Mouse (Mus musculus) testis, adult 2 months (tissue): ENCODE measurements at regions not wholly inside any gene's neighbourhood (a gene's known extent, or its start where the extent isn't known, plus 50 kb on each side); places are given as distances from the start of the nearest gene placed in this dataset.

Experiments used
- H3K27ac ChIP-seq: fragments of 200-500 bp; 2 replicates; pipeline ENCODE4 v1.5.1; 2012; ENCODE audit warnings: low read depth, low read length; ENCODE audit not compliant: control insufficient read depth, insufficient read depth
- H3K27me3 ChIP-seq: fragments of 200-500 bp; 2 replicates; pipeline ENCODE4 v1.6.1; 2012; ENCODE audit warnings: mild to moderate bottlenecking, low read length, moderate library complexity; ENCODE audit not compliant: control insufficient read depth, insufficient read depth
- H3K36me3 ChIP-seq: fragments of 200-500 bp; 2 replicates; pipeline ENCODE4 v1.6.1; 2012; ENCODE audit warnings: mild to moderate bottlenecking, low read length; ENCODE audit not compliant: control insufficient read depth, insufficient read depth
- H3K4me1 ChIP-seq: fragments of 200-500 bp; 2 replicates; pipeline ENCODE4 v1.6.1; 2012; ENCODE audit warnings: low read length; ENCODE audit not compliant: control insufficient read depth, insufficient read depth
- H3K4me3 ChIP-seq: fragments of 200-500 bp; 2 replicates; pipeline ENCODE4 v1.5.1; 2012; ENCODE audit warnings: low read depth, mild to moderate bottlenecking, low read length, moderate library complexity, mixed read lengths; ENCODE audit not compliant: control insufficient read depth
- CTCF ChIP-seq: fragments of 200-500 bp; IDR thresholded peaks from 2 replicates; pipeline ENCODE4 v1.5.1; 2012; ENCODE audit warnings: low read depth, mild to moderate bottlenecking, inconsistent platforms, low read length, moderate library complexity; ENCODE audit not compliant: control insufficient read depth, insufficient read depth, insufficient replicate concordance
- POLR2A ChIP-seq: fragments of 200-500 bp; IDR thresholded peaks from 2 replicates; pipeline ENCODE4 v1.6.1; 2012; ENCODE audit warnings: low read depth, mild to moderate bottlenecking, inconsistent platforms, low read length, moderate library complexity; ENCODE audit not compliant: control insufficient read depth

DNA sequence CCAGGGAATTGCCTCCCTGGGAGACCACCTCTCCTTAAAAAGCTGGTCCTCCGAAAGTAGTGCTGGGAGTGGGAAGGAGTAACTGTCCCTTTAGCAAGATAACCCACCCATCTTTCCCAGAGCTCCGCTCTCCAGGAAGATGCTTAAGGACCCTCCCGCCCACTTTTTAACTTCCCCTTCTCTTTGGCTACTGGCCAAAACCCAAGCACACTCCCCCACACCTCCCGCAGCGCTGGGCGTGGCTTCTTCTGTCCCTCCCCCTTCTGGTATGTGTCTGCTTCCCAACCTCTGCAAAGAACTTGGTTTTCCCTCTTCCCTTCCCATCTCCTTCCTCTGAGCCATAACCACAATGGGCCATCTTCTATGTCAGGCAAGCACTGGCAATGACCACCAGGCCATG is 85.4 kb downstream of the Rpap3 start:
- Histone ChIP-seq H3K27me3 (no peaks in the 10 kb centered on the region), H3K27ac (peak overlapping the region; percentile 98), H3K4me3 (peak overlapping the region; percentile 83), H3K4me1 (peaks cover 6% of the 10 kb centered on the region), H3K36me3 (no peaks in the 10 kb centered on the region; the same call in 1 of the 2 replicates)
- TF ChIP-seq POLR2A, result peak; percentile 48; the same call in 1 of the 2 replicates
- TF ChIP-seq CTCF, result no peak

DNA sequence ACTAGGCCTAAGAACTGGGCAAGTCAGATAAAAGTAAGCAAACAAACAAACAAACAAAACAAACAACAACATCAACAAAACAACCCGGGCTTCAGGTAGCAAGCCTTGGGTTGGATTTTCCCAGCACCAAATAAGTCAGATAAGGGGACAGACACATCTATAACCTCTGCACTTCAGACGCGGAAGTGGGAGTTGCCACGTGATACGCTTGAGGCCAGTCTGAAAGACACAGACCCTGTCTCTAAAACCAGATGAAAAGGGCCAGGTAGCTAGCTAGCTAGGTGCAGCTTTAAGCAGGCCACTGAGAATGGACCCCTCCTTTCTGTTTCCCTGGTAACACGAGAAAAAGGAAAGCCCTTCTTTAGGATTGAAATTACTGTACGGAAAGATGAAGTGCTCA is 85.9 kb downstream of the Rpap3 start:
- no peaks in the 10 kb centered on the region; the same call in 1 of the 2 replicates for H3K36me3 ChIP-seq
- no peaks in the 10 kb centered on the region for H3K27me3 ChIP-seq
- peak overlapping the region; percentile 83 for H3K4me3 ChIP-seq
- peak overlapping the region; percentile 98 for H3K27ac ChIP-seq
- peaks cover 6% of the 10 kb centered on the region for H3K4me1 ChIP-seq
- no peak for TF ChIP-seq CTCF
- TF ChIP-seq POLR2A, result no peak; the same call in 1 of the 2 replicates

DNA sequence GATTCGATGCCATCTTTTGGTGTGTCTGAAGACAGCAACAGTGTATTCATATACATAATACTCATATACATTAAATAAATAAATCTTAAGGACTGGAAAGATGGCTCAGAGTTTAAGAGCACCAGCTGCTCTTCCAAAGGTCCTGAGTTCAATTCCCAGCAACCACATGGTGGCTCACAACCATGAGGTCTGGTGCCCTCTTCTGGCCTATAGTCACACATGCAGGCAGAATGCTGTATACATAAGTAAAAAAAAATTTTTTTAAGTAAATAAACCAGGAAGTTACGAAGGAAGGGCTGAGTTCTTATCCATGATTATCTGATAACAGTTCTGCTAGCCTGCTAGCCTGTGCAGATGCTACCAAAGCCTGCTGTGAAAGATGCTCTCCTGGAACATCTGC is 93.3 kb downstream of the Rpap3 start:
- Histone ChIP-seq H3K27ac (no peak overlapping the region), H3K27me3 (no peaks in the 10 kb centered on the region), H3K4me1 (peaks cover 4% of the 10 kb centered on the region), H3K4me3 (no peak overlapping the region), H3K36me3 (no peaks in the 10 kb centered on the region)
- no peak for TF ChIP-seq CTCF
- no peak for TF ChIP-seq POLR2A

DNA sequence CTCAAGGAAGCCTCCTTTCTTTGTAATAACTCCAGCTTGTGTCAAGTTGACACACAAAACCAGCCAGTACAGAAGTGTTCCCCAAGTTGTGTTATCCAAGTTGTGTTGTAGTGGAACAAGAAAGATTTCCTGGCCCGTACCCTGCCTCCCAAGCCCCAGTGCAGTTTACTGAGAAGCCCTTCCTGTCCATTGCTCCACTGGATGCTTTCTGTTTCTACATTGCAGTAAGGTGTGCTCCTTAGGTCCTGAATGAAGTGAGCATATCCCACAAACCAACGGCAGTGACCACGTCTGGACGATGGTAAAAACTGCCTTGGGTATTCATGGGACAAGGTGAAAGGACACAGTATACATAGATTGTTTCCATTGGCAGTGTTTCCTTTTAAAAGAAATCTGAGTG is 94.9 kb downstream of the Rpap3 start:
- TF ChIP-seq CTCF (no peak), POLR2A (no peak)
- H3K27ac ChIP-seq, result no peak overlapping the region
- no peak overlapping the region for H3K4me3 ChIP-seq
- H3K36me3 ChIP-seq, result no peaks in the 10 kb centered on the region
- peaks cover 14% of the 10 kb centered on the region for H3K4me1 ChIP-seq
- H3K27me3 ChIP-seq, result no peaks in the 10 kb centered on the region

DNA sequence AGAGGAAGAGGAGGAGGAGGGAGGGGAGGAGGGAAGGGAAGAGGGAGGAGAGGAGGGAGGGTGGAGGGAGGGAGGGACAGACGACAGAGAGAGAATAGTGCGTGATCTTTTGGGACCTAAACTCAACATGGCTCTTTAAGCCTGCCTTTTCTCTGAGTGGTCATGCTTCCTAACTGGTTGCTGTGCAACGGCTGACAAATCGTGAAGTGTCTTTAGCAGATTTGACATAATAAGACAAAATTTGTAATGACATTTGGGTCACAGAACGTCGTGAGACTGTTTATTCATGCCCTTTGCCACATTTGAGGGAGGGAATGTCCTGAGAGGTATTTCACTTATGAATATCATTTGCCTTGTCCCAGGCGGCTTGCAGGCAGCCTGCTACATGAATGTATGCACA is 96.1 kb downstream of the Rpap3 start:
- H3K36me3 ChIP-seq, result no peaks in the 10 kb centered on the region
- peaks cover 16% of the 10 kb centered on the region for H3K4me1 ChIP-seq
- TF ChIP-seq POLR2A, result no peak
- TF ChIP-seq CTCF, result no peak
- H3K4me3 ChIP-seq, result no peak overlapping the region
- no peak overlapping the region for H3K27ac ChIP-seq
- no peaks in the 10 kb centered on the region for H3K27me3 ChIP-seq

DNA sequence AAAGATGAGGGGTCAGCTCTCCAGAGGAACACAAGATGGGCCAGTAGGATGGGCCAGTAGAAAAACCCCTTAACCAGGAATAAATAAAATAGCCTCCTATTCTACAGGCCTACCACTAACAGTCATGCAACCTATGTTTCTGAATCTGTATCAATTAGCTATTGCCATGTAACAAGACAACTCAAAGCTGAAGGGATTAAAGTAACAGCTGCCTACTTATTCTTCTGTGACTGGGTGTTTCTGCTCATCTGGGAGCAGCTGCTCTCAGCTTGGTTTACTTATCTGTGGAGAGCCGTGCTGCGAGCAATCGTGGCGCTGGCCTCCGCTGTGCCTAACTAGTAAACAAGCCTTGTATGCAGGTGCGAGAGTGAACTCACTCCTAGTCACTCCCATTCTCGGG is 97.0 kb downstream of the Rpap3 start:
- H3K27me3 ChIP-seq, result no peaks in the 10 kb centered on the region
- H3K4me1 ChIP-seq, result peaks cover 16% of the 10 kb centered on the region

DNA sequence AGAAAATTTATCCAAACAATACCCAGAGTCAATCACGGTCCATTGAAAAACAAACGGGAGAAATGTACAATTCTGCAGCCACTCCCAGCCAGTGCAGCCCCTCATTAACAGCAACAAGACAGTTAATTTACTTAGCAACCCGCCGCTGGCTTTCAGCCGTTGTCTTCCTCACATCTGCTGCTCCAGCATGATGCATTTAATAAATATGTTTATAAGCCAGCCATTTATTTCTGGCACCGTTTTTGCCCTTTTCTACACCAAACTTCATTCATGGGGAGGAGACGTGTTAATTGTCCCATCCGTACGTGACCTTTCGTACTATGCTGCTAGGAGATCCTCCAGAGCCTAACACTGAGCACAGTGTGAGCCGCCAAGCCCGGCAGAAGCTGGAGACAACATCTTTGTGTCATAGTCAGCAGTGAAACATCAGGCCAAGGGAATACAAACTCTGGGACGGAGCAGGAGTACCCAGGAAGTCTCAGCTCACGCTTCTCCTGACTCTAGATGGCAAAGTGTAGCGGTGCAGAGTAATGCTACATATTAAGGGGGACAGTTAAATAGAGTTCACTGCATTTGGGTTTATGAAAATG is 97.9 kb downstream of the Rpap3 start:
- TF ChIP-seq POLR2A (no peak), CTCF (no peak)
- Histone ChIP-seq H3K4me1 (peaks cover 16% of the 10 kb centered on the region), H3K4me3 (peak overlapping the region; percentile 32), H3K36me3 (no peaks in the 10 kb centered on the region), H3K27ac (no peak overlapping the region), H3K27me3 (no peaks in the 10 kb centered on the region)

More for the DNA sequence above, 97.0 kb downstream of the Rpap3 start:
- Histone ChIP-seq H3K27ac (no peak overlapping the region), H3K4me3 (no peak overlapping the region), H3K36me3 (no peaks in the 10 kb centered on the region)
- TF ChIP-seq POLR2A, result no peak
- TF ChIP-seq CTCF, result no peak
